Mouse (Mus musculus) hindbrain, embryonic 11.5 days (tissue): ENCODE data around the gene Lrrc74a. TPM values are rescaled to one million over a fixed set of nuclear protein-coding genes. Genes with fewer than 3 reads are reported as not detected.

Experiments used
- ATAC-seq: fragments of 200-750 bp; cut with Nextera tagmentation; 2 replicates; pipeline ENCODE4 v1.8.0; 2017; ENCODE audit warnings: mild to moderate bottlenecking, moderate TSS enrichment, moderate library complexity; ENCODE audit not compliant: low FRiP score
- DNase-seq: peaks from one replicate; pipeline ENCODE4 v3.0.0-alpha.2; 2015; ENCODE audit warnings: low spot score
- H3K27ac ChIP-seq: fragments of 300-500 bp; sonication (generic); 2 replicates; pipeline ENCODE4 v1.5.1; 2014; ENCODE audit warnings: mild to moderate bottlenecking, low read depth, low read length
- H3K27me3 ChIP-seq: fragments of 300-500 bp; sonication (generic); 2 replicates; pipeline ENCODE4 v1.6.1; 2014; ENCODE audit warnings: mild to moderate bottlenecking, low read length, moderate library complexity, mixed read lengths; ENCODE audit not compliant: control insufficient read depth, insufficient read depth
- H3K36me3 ChIP-seq: fragments of 300-500 bp; sonication (generic); 2 replicates; pipeline ENCODE4 v1.6.1; 2014; ENCODE audit warnings: mild to moderate bottlenecking, low read length, moderate library complexity, mixed read lengths; ENCODE audit not compliant: control insufficient read depth, insufficient read depth
- H3K4me1 ChIP-seq: fragments of 300-500 bp; sonication (generic); replicated peaks from 2 replicates; pipeline ENCODE4 v1.6.1; 2014; ENCODE audit warnings: low read length, mixed read lengths; ENCODE audit not compliant: control insufficient read depth, insufficient read depth
- H3K4me2 ChIP-seq: fragments of 300-500 bp; sonication (generic); replicated peaks from 2 replicates; pipeline ENCODE4 v1.6.1; 2014; ENCODE audit warnings: mild to moderate bottlenecking, low read depth, low read length
- H3K4me3 ChIP-seq: fragments of 300-500 bp; sonication (generic); 2 replicates; pipeline ENCODE4 v1.5.1; 2014; ENCODE audit warnings: low read depth, low read length
- H3K9ac ChIP-seq: fragments of 300-500 bp; sonication (generic); 2 replicates; pipeline ENCODE4 v1.6.1; 2014; ENCODE audit warnings: low read depth, low read length
- H3K9me3 ChIP-seq: fragments of 300-500 bp; sonication (generic); 2 replicates; pipeline ENCODE4 v1.6.1; 2016; ENCODE audit warnings: low read length; ENCODE audit not compliant: control insufficient read depth
- WGBS: fragments of 180-500 bp; shearing (Covaris S2); extraction: QIAGEN DNeasy Blood & Tissue Kit; methylation state at CpG from one replicate; pipeline ENCODE4 v1.1.7; 2014; 5-methylcytosine and 5-hydroxymethylcytosine counted together
- polyA plus RNA-seq: library from polyadenylated mRNA; unstranded; fragments of >200 nt; fragmentation: Nextera tagmentation; extraction: Ambion mirVana; gene quantifications from 2 replicates; pipeline ENCODE4 v1.2.1, GENCODE M21; 2014

Lrrc74a gene
- polyA plus RNA-seq, 1 experiment from 2014 or later: not detected

DNA sequence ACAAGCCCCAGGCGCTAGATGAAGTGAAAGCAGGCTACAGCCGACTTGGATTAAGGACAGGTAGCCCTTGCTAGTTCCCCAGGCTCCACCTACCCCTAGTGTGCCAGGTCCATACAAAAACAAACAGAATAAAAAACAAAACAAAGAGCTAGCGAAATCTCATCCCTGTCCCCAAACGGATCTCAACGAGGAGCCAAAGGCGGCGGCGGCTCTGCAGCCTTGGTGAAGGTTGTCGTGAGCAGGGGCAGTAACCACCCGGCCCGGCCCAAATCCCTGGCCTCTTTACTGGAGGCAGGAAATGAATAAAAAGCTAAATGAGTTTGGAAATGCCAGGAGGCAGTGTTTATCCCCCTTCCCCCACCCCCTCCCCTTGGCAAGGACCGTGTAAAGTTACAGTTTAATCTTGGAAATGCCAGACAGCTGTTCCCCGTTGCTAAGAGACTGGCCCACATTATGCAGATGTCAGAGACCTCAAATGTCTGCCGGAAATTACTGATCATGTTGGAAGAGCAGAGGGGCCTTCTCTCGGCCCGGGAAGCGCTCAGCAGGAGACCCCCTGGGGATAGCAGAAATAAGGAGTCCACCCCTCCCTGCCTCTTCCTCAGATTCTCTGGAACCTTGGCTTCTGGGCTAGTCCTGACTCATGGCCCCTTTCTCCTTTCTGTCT is 68.0 kb downstream of the Lrrc74a start:
- Histone ChIP-seq H3K36me3 (no peaks in the 10 kb centered on the region), H3K4me1 (peaks cover 34% of the 10 kb centered on the region), H3K4me3 (0 out of 2 replicates have a peak overlapping the region, but pooled peaks have one; percentile 12), H3K4me2 (peak overlapping the region; percentile 36), H3K9me3 (no peaks in the 10 kb centered on the region), H3K9ac (peak overlapping the region; percentile 44; the same call in 1 of the 2 replicates), H3K27me3 (peaks cover 2% of the 10 kb centered on the region; the same call in 1 of the 2 replicates), H3K27ac (peak overlapping the region; percentile 97)
- ATAC-seq (peak; percentile 48), DNase-seq (peak; percentile 81)
- WGBS: 2% methylated on average over 17 of the region's 17 CpGs

DNA sequence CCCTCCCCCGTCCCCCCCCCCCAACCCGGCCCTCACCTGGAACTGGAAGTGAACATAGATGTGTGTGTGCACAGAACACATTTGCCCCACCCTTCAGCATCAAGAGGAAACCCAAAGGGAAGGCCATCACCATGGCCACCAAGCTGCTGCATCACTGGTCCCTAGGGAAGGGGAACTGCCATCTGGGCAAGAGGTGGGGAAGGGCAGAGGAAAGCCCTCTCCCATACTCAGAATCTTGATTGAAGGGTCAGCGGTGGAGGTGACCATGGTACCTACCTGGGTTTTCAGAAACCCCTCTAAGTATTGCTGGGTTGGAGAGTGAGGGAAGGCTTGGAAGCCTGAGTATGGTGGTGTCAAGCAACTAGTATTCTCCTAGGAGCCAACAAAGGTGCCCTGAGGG is 68.7 kb downstream of the Lrrc74a start:
- Histone ChIP-seq H3K4me3 (no peak overlapping the region), H3K4me2 (no peak overlapping the region; the same call in 1 of the 2 replicates), H3K9ac (no peak overlapping the region), H3K27me3 (peaks cover 2% of the 10 kb centered on the region; the same call in 1 of the 2 replicates), H3K27ac (peak overlapping the region; percentile 97), H3K9me3 (no peaks in the 10 kb centered on the region), H3K36me3 (no peaks in the 10 kb centered on the region), H3K4me1 (peaks cover 40% of the 10 kb centered on the region)
- no peak for ATAC-seq
- no peak for DNase-seq
- whole genome bisulfite sequencing: 70% methylated on average over 2 of the region's 3 CpGs

GRCm38 (mm10) chr12:86803651-86804307 is 69.6 kb downstream of the Lrrc74a start:
- WGBS: 57% methylated on average over 6 of the region's 6 CpGs
- H3K9ac ChIP-seq: no peak overlapping the region
- no peak for ATAC-seq

DNA sequence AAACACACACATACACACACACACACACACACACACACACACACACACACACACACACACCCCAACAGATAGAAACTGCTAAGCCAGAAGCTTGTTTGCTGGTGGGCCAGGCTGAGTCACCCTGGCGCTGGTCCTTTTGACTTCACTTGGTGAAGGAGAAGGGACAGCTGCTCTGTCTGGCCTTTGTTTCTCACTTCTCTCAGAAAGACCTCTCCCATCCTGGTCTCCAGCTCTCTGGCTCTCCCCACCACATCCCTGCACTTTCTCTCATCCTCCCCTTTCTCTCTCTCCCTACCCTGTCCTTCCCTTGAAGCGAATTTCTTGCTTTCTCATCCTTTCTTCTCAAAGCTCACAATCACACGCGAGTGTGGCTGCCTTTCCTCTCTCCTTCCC is 70.1 kb downstream of the Lrrc74a start:
- WGBS: 27% methylated on average over 3 of the region's 4 CpGs
- Histone ChIP-seq H3K36me3 (no peaks in the 10 kb centered on the region), H3K9ac (no peak overlapping the region), H3K9me3 (no peaks in the 10 kb centered on the region), H3K27ac (peak overlapping the region; percentile 45), H3K4me3 (no peak overlapping the region), H3K27me3 (peaks cover 2% of the 10 kb centered on the region; the same call in 1 of the 2 replicates), H3K4me2 (no peak overlapping the region), H3K4me1 (peaks cover 40% of the 10 kb centered on the region)
- no peak for DNase-seq
- ATAC-seq: no peak

More at GRCm38 (mm10) chr12:86803651-86804307, 69.6 kb downstream of the Lrrc74a start:
- Histone ChIP-seq H3K4me3 (no peak overlapping the region), H3K4me1 (peaks cover 40% of the 10 kb centered on the region), H3K36me3 (no peaks in the 10 kb centered on the region), H3K27me3 (peaks cover 2% of the 10 kb centered on the region; the same call in 1 of the 2 replicates), H3K4me2 (no peak overlapping the region), H3K27ac (peak overlapping the region; percentile 45), H3K9me3 (no peaks in the 10 kb centered on the region)
- no peak for DNase-seq

DNA sequence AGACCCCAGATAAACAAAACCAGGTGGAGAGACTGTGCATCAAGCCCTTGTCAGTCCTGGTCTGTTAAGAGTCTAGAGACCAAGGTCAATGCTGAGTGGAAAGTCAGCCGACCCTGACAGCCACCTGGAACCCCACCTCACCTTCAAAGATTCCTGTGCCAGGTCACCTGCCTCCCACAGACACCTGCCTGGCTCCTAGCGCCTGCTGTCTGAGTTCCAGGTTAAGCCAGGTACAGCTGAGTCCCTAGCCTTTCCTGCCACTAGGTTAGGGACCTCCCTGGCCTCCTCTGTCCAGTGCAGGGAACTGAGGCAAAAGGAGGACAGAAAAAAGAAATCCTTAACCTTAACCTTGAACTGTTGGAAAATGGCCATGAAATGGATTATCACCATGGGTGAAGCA is 70.7 kb downstream of the Lrrc74a start:
- H3K4me3 ChIP-seq: no peak overlapping the region
- no peaks in the 10 kb centered on the region for H3K36me3 ChIP-seq
- no peak overlapping the region for H3K27ac ChIP-seq
- no peaks in the 10 kb centered on the region for H3K9me3 ChIP-seq
- DNase-seq (no peak), ATAC-seq (no peak)
- H3K4me2 ChIP-seq: no peak overlapping the region
- WGBS: 74% methylated on average over 2 of the region's 2 CpGs
- no peak overlapping the region for H3K9ac ChIP-seq
- H3K4me1 ChIP-seq: peaks cover 40% of the 10 kb centered on the region
- peaks cover 2% of the 10 kb centered on the region; the same call in 1 of the 2 replicates for H3K27me3 ChIP-seq

DNA sequence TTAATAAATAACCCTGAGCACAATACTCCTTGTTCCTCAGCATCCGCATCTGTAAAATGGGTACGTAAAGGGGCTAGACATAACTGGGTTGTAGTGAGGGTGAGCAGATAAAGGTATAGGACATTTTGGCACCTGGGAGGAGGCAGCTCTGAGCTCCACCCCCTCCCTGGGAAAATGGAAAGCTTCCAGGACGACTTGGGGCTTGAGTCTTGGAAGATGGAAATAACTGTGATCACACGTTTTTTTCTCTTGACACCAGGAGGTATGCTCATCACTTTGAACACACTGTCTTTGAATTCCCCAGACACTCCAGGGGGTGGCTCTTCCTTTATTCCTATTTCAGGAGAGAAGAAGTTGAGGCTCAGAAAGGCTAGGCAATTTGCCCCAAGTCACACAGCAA is 71.1 kb downstream of the Lrrc74a start:
- no peaks in the 10 kb centered on the region for H3K36me3 ChIP-seq
- no peak overlapping the region for H3K9ac ChIP-seq
- no peak overlapping the region for H3K27ac ChIP-seq
- H3K4me2 ChIP-seq: no peak overlapping the region
- H3K27me3 ChIP-seq: peaks cover 2% of the 10 kb centered on the region; the same call in 1 of the 2 replicates
- no peaks in the 10 kb centered on the region for H3K9me3 ChIP-seq
- no peak for DNase-seq
- WGBS: 60% methylated on average over 4 of the region's 4 CpGs
- ATAC-seq: no peak
- no peak overlapping the region for H3K4me3 ChIP-seq
- H3K4me1 ChIP-seq: peaks cover 40% of the 10 kb centered on the region

GRCm38 (mm10) chr12:86806031-86806922 is 72.1 kb downstream of the Lrrc74a start:
- H3K27ac ChIP-seq: peak overlapping the region; percentile 92
- H3K4me2 ChIP-seq: peak overlapping the region; percentile 29
- H3K27me3 ChIP-seq: peaks cover 2% of the 10 kb centered on the region; the same call in 1 of the 2 replicates
- ATAC-seq: peak; percentile 10; the same call in 1 of the 2 replicates
- peak; percentile 78 for DNase-seq
- 2% methylated on average over 16 of the region's 20 CpGs for WGBS
- no peaks in the 10 kb centered on the region for H3K9me3 ChIP-seq
- peak overlapping the region; percentile 41; the same call in 1 of the 2 replicates for H3K9ac ChIP-seq
- peak overlapping the region; percentile 9; the same call in 1 of the 2 replicates for H3K4me3 ChIP-seq
- H3K36me3 ChIP-seq: no peaks in the 10 kb centered on the region
- H3K4me1 ChIP-seq: peaks cover 38% of the 10 kb centered on the region
